Mouse (Mus musculus): ENCODE measurements around the gene Ly86.

DNA sequence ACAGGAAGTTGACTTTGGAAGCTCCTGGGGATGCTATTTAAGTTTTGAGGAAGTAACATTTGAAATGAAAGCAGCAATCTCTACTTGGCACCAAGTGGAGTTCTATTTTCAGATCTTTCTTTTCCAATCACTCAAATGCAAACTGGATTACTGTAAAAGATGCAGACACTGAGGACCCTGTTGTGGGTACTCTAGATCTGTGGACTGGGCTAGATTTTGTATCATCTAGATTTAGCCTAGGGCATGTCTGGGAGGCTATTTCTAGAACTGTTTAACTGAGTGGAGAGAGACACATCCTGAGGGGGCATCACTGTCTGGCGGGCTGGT lies 11.5 kb upstream of the Ly86 start:
- no peak for TF ChIP-seq CTCF (IDR thresholded peaks at IDR 0.05; ENCODE audit: insufficient read depth, low read length)
- no peak for TF ChIP-seq POLR2A (IDR thresholded peaks at IDR 0.05; ENCODE audit: borderline replicate concordance, extremely low read depth, low read depth, low read length)
